Mouse (Mus musculus) small intestine, adult 2 months (tissue): ENCODE results near the gene Acsm3.

Experiments
- CTCF ChIP-seq: fragments of 200-500 bp; IDR thresholded peaks from 2 replicates; pipeline ENCODE4 v1.5.1; 2012; ENCODE audit warnings: low read depth, mild to moderate bottlenecking, control low read depth, inconsistent platforms, low read length, moderate library complexity, mixed read lengths; ENCODE audit not compliant: insufficient replicate concordance, insufficient read length; ENCODE audit errors: extremely low read depth
- POLR2A ChIP-seq: fragments of 200-500 bp; IDR thresholded peaks from 2 replicates; pipeline ENCODE4 v1.6.1; 2012; ENCODE audit warnings: low read depth, mild to moderate bottlenecking, control low read depth, inconsistent platforms, low read length, moderate library complexity

GRCm38 (mm10) chr7:119808723-119809122 lies 48.0 kb downstream of the Acsm3 start:
- TF ChIP-seq POLR2A (no peak), CTCF (no peak)
